Mouse (Mus musculus) kidney, adult 2 months (tissue): Measurements from ENCODE around the gene Lman1l. TPM values are rescaled to one million over a fixed set of nuclear protein-coding genes. Genes with fewer than 3 reads are reported as not detected.
A peak's percentile ranks its signal among the peaks of the same experiment; 100 is the strongest.

ENCODE experiments used
- DNase-seq: peaks from one replicate; pipeline ENCODE4 v3.0.0; 2021
- H3K27ac ChIP-seq: fragments of 200-500 bp; 2 replicates; pipeline ENCODE4 v1.5.1; 2012; ENCODE audit warnings: low read depth, low read length, control low read depth, inconsistent platforms; ENCODE audit not compliant: insufficient read depth
- H3K27me3 ChIP-seq: fragments of 200-500 bp; replicated peaks from 2 replicates; pipeline ENCODE4 v1.6.1; 2012; ENCODE audit warnings: mild to moderate bottlenecking, moderate library complexity, low read length, inconsistent platforms; ENCODE audit not compliant: control insufficient read depth, insufficient read depth
- H3K36me3 ChIP-seq: fragments of 200-500 bp; 2 replicates; pipeline ENCODE4 v1.6.1; 2012; ENCODE audit warnings: mild to moderate bottlenecking, moderate library complexity, low read length, inconsistent platforms; ENCODE audit not compliant: control insufficient read depth, insufficient read depth
- H3K4me1 ChIP-seq: fragments of 200-500 bp; 2 replicates; pipeline ENCODE4 v1.6.1; 2011; ENCODE audit warnings: low read length; ENCODE audit not compliant: control insufficient read depth, insufficient read depth
- H3K4me3 ChIP-seq: fragments of 200-500 bp; 2 replicates; pipeline ENCODE4 v1.5.1; 2011; ENCODE audit warnings: mild to moderate bottlenecking, low read depth, low read length, control low read depth; ENCODE audit not compliant: insufficient read depth
- CTCF ChIP-seq: fragments of 200-500 bp; conservative IDR thresholded peaks from 2 replicates; pipeline ENCODE4 v1.5.1; 2011; ENCODE audit warnings: low read depth, mild to moderate bottlenecking, control low read depth, low read length, moderate library complexity, mixed read lengths; ENCODE audit not compliant: insufficient read depth, insufficient read length
- POLR2A ChIP-seq: fragments of 200-500 bp; IDR thresholded peaks from one replicate; pipeline ENCODE4 v1.6.1; 2011; ENCODE audit warnings: low read depth, low read length, control low read depth
- WGBS: fragments of 180-500 bp; shearing (Covaris S2); methylation state at CpG from one replicate; pipeline ENCODE4 v1.1.7; 2018; 5-methylcytosine and 5-hydroxymethylcytosine counted together
- polyA plus RNA-seq: library from polyadenylated mRNA; depleted of rRNA; stranded (reverse); fragments of >200 nt; gene quantifications from 2 replicates; pipeline ENCODE4 v1.2.3, GENCODE M21; 2012; rRNA removed

Lman1l gene
- polyA plus RNA-seq, result 0.08 TPM in 1 of 2 replicates, not detected in the other

GRCm38 (mm10) chr9:57620674-57621073 is at the start of gene Lman1l:
Gene Lman1l, minus strand, starts transcription at chr9:57620774.
- H3K27me3 ChIP-seq, result no peaks in the 10 kb centered on the region
- 95% methylated on average over 5 of the region's 5 CpGs for WGBS
- H3K4me3 ChIP-seq, result no peak within 1 kb of the TSS
- H3K27ac ChIP-seq, result no peak within 1 kb of the TSS
- no peaks in the 10 kb centered on the region for H3K4me1 ChIP-seq
- no peaks in the 10 kb centered on the region for H3K36me3 ChIP-seq
- TF ChIP-seq POLR2A (no peak), CTCF (no peak)
- DNase-seq, result no peak

GRCm38 (mm10) chr9:57669566-57669965 is 49.0 kb upstream of the Lman1l start:
- no peak for TF ChIP-seq POLR2A
- no peak for TF ChIP-seq CTCF
- Histone ChIP-seq H3K27ac (no peak overlapping the region), H3K27me3 (no peaks in the 10 kb centered on the region), H3K4me1 (peaks cover 14% of the 10 kb centered on the region; the same call in 1 of the 2 replicates), H3K36me3 (no peaks in the 10 kb centered on the region), H3K4me3 (no peak overlapping the region)
- WGBS, result 43% methylated on average over 3 of the region's 3 CpGs
- DNase-seq, result peak; percentile 94

GRCm38 (mm10) chr9:57668277-57668676 is 47.7 kb upstream of the Lman1l start:
- Histone ChIP-seq H3K4me1 (peaks cover 14% of the 10 kb centered on the region; the same call in 1 of the 2 replicates), H3K36me3 (no peaks in the 10 kb centered on the region), H3K27me3 (no peaks in the 10 kb centered on the region), H3K4me3 (no peak overlapping the region), H3K27ac (no peak overlapping the region)
- peak; percentile 62 for DNase-seq
- 29% methylated on average over 1 of the region's 1 CpGs for WGBS
- no peak for TF ChIP-seq CTCF
- no peak for TF ChIP-seq POLR2A

GRCm38 (mm10) chr9:57667817-57668216 is 47.2 kb upstream of the Lman1l start:
- Histone ChIP-seq H3K36me3 (no peaks in the 10 kb centered on the region), H3K4me3 (no peak overlapping the region), H3K27me3 (no peaks in the 10 kb centered on the region), H3K4me1 (peaks cover 14% of the 10 kb centered on the region; the same call in 1 of the 2 replicates), H3K27ac (no peak overlapping the region)
- WGBS, result 75% methylated on average over 11 of the region's 11 CpGs
- TF ChIP-seq CTCF (no peak), POLR2A (no peak)
- DNase-seq, result no peak

- TF ChIP-seq CTCF (no peak), POLR2A (no peak)
- Histone ChIP-seq H3K36me3 (no peaks in the 10 kb centered on the region), H3K4me1 (peaks cover 14% of the 10 kb centered on the region; the same call in 1 of the 2 replicates), H3K4me3 (no peak overlapping the region), H3K27ac (no peak overlapping the region), H3K27me3 (no peaks in the 10 kb centered on the region)
- WGBS, result 88% methylated on average over 3 of the region's 3 CpGs
- DNase-seq, result no peak
These were observed 46.6 kb upstream of the Lman1l start for GRCm38 (mm10) chr9:57667136-57667535.

- 80% methylated on average over 8 of the region's 8 CpGs for WGBS
- DNase-seq, result no peak
- H3K4me3 ChIP-seq, result no peak overlapping the region
- H3K36me3 ChIP-seq, result no peaks in the 10 kb centered on the region
- H3K4me1 ChIP-seq, result peaks cover 14% of the 10 kb centered on the region; the same call in 1 of the 2 replicates
- TF ChIP-seq POLR2A, result no peak
- no peak for TF ChIP-seq CTCF
- no peak overlapping the region for H3K27ac ChIP-seq
- H3K27me3 ChIP-seq, result no peaks in the 10 kb centered on the region
These were observed 46.0 kb upstream of the Lman1l start for GRCm38 (mm10) chr9:57666536-57666935.

- no peak for DNase-seq
- WGBS, result 63% methylated on average over 7 of the region's 7 CpGs
- Histone ChIP-seq H3K4me3 (no peak overlapping the region), H3K27me3 (no peaks in the 10 kb centered on the region), H3K4me1 (peaks cover 11% of the 10 kb centered on the region; the same call in 1 of the 2 replicates), H3K36me3 (no peaks in the 10 kb centered on the region), H3K27ac (no peak overlapping the region)
- TF ChIP-seq CTCF (no peak), POLR2A (no peak)
These were observed 44.0 kb upstream of the Lman1l start for GRCm38 (mm10) chr9:57664616-57665015.
